Mouse (Mus musculus): Measurements from ENCODE around the gene Cers6.

Cers6 gene

GRCm38 (mm10) chr2:68971840-68972239 is 110.6 kb downstream of the Cers6 start:
- TF ChIP-seq NANOG (IDR thresholded peaks at IDR 0.05; ENCODE audit: borderline replicate concordance, low read length) = no peak
- no peak for TF ChIP-seq CTCF (conservative IDR thresholded peaks at IDR 0.05; ENCODE audit: low read length)
- no peak for TF ChIP-seq POU5F1 (IDR thresholded peaks at IDR 0.05; ENCODE audit: borderline replicate concordance, low read length)

GRCm38 (mm10) chr2:68973753-68974152 is 112.5 kb downstream of the Cers6 start:
- Histone ChIP-seq H3K9me3 (ENCODE audit: low read length) (peaks cover 7% of the 10 kb centered on the region), H3K36me3 (ENCODE audit: insufficient read depth, low read length) (no peaks in the 10 kb centered on the region), H3K27me3 (ENCODE audit: insufficient read depth, low read length) (no peaks in the 10 kb centered on the region), H3K4me1 (replicated peaks; ENCODE audit: low read depth, low read length) (no peaks in the 10 kb centered on the region), H3K4me3 (replicated peaks; ENCODE audit: low read length) (no peak overlapping the region)
- no peak for TF ChIP-seq CTCF (conservative IDR thresholded peaks at IDR 0.05; ENCODE audit: low read length)
- no peak for TF ChIP-seq NANOG (IDR thresholded peaks at IDR 0.05; ENCODE audit: borderline replicate concordance, low read length)
- no peak for TF ChIP-seq POU5F1 (IDR thresholded peaks at IDR 0.05; ENCODE audit: borderline replicate concordance, low read length)

More at GRCm38 (mm10) chr2:68971840-68972239, 110.6 kb downstream of the Cers6 start:
- Histone ChIP-seq H3K27me3 (ENCODE audit: insufficient read depth, low read length) (no peaks in the 10 kb centered on the region), H3K4me3 (replicated peaks; ENCODE audit: low read length) (no peak overlapping the region), H3K9me3 (ENCODE audit: low read length) (peaks cover 7% of the 10 kb centered on the region), H3K4me1 (replicated peaks; ENCODE audit: low read depth, low read length) (peaks cover 12% of the 10 kb centered on the region), H3K36me3 (ENCODE audit: insufficient read depth, low read length) (no peaks in the 10 kb centered on the region)

- TF ChIP-seq POU5F1 (IDR thresholded peaks at IDR 0.05; ENCODE audit: borderline replicate concordance, low read length) (no peak), CTCF (conservative IDR thresholded peaks at IDR 0.05; ENCODE audit: low read length) (no peak), NANOG (IDR thresholded peaks at IDR 0.05; ENCODE audit: borderline replicate concordance, low read length) (no peak)
- H3K36me3 ChIP-seq (ENCODE audit: insufficient read depth, low read length) = no peaks in the 10 kb centered on the region
- H3K4me3 ChIP-seq (replicated peaks; ENCODE audit: low read length) = no peak overlapping the region
- no peaks in the 10 kb centered on the region for H3K4me1 ChIP-seq (replicated peaks; ENCODE audit: low read depth, low read length)
- H3K9me3 ChIP-seq (ENCODE audit: low read length) = peaks cover under 1% of the 10 kb centered on the region
- no peaks in the 10 kb centered on the region for H3K27me3 ChIP-seq (ENCODE audit: insufficient read depth, low read length)
These were observed 114.0 kb downstream of the Cers6 start for GRCm38 (mm10) chr2:68975286-68975685.

GRCm38 (mm10) chr2:68975780-68976179 is 114.5 kb downstream of the Cers6 start:
- Histone ChIP-seq H3K4me1 (replicated peaks; ENCODE audit: low read depth, low read length) (no peaks in the 10 kb centered on the region), H3K36me3 (ENCODE audit: insufficient read depth, low read length) (no peaks in the 10 kb centered on the region), H3K9me3 (ENCODE audit: low read length) (no peaks in the 10 kb centered on the region), H3K27me3 (ENCODE audit: insufficient read depth, low read length) (no peaks in the 10 kb centered on the region), H3K4me3 (replicated peaks; ENCODE audit: low read length) (no peak overlapping the region)
- no peak for TF ChIP-seq POU5F1 (IDR thresholded peaks at IDR 0.05; ENCODE audit: borderline replicate concordance, low read length)
- TF ChIP-seq NANOG (IDR thresholded peaks at IDR 0.05; ENCODE audit: borderline replicate concordance, low read length) = no peak
- TF ChIP-seq CTCF (conservative IDR thresholded peaks at IDR 0.05; ENCODE audit: low read length) = no peak

- Histone ChIP-seq H3K27me3 (ENCODE audit: insufficient read depth, low read length) (no peaks in the 10 kb centered on the region), H3K4me1 (replicated peaks; ENCODE audit: low read depth, low read length) (no peaks in the 10 kb centered on the region), H3K4me3 (replicated peaks; ENCODE audit: low read length) (no peak overlapping the region), H3K36me3 (ENCODE audit: insufficient read depth, low read length) (no peaks in the 10 kb centered on the region), H3K9me3 (ENCODE audit: low read length) (no peaks in the 10 kb centered on the region)
- TF ChIP-seq CTCF (conservative IDR thresholded peaks at IDR 0.05; ENCODE audit: low read length) (no peak), POU5F1 (IDR thresholded peaks at IDR 0.05; ENCODE audit: borderline replicate concordance, low read length) (no peak), NANOG (IDR thresholded peaks at IDR 0.05; ENCODE audit: borderline replicate concordance, low read length) (no peak)
These were observed 117.0 kb downstream of the Cers6 start for GRCm38 (mm10) chr2:68978244-68978643.

- H3K4me3 ChIP-seq (replicated peaks; ENCODE audit: low read length) = no peak overlapping the region
- no peaks in the 10 kb centered on the region for H3K36me3 ChIP-seq (ENCODE audit: insufficient read depth, low read length)
- TF ChIP-seq POU5F1 (IDR thresholded peaks at IDR 0.05; ENCODE audit: borderline replicate concordance, low read length) = no peak
- no peak for TF ChIP-seq NANOG (IDR thresholded peaks at IDR 0.05; ENCODE audit: borderline replicate concordance, low read length)
- TF ChIP-seq CTCF (conservative IDR thresholded peaks at IDR 0.05; ENCODE audit: low read length) = no peak
- H3K4me1 ChIP-seq (replicated peaks; ENCODE audit: low read depth, low read length) = no peaks in the 10 kb centered on the region
- no peaks in the 10 kb centered on the region for H3K27me3 ChIP-seq (ENCODE audit: insufficient read depth, low read length)
- no peaks in the 10 kb centered on the region for H3K9me3 ChIP-seq (ENCODE audit: low read length)
These were observed 117.7 kb downstream of the Cers6 start for GRCm38 (mm10) chr2:68978660-68979604.

GRCm38 (mm10) chr2:68981302-68981701 is 120.1 kb downstream of the Cers6 start:
- Histone ChIP-seq H3K9me3 (ENCODE audit: low read length) (no peaks in the 10 kb centered on the region), H3K27me3 (ENCODE audit: insufficient read depth, low read length) (no peaks in the 10 kb centered on the region), H3K4me1 (replicated peaks; ENCODE audit: low read depth, low read length) (no peaks in the 10 kb centered on the region), H3K36me3 (ENCODE audit: insufficient read depth, low read length) (no peaks in the 10 kb centered on the region), H3K4me3 (replicated peaks; ENCODE audit: low read length) (no peak overlapping the region)
- TF ChIP-seq POU5F1 (IDR thresholded peaks at IDR 0.05; ENCODE audit: borderline replicate concordance, low read length) = no peak
- no peak for TF ChIP-seq NANOG (IDR thresholded peaks at IDR 0.05; ENCODE audit: borderline replicate concordance, low read length)
- TF ChIP-seq CTCF (conservative IDR thresholded peaks at IDR 0.05; ENCODE audit: low read length) = no peak

- Histone ChIP-seq H3K27me3 (ENCODE audit: insufficient read depth, low read length) (no peaks in the 10 kb centered on the region), H3K4me3 (replicated peaks; ENCODE audit: low read length) (no peak overlapping the region), H3K4me1 (replicated peaks; ENCODE audit: low read depth, low read length) (no peaks in the 10 kb centered on the region), H3K9me3 (ENCODE audit: low read length) (no peaks in the 10 kb centered on the region), H3K36me3 (ENCODE audit: insufficient read depth, low read length) (no peaks in the 10 kb centered on the region)
- TF ChIP-seq NANOG (IDR thresholded peaks at IDR 0.05; ENCODE audit: borderline replicate concordance, low read length) (no peak), CTCF (conservative IDR thresholded peaks at IDR 0.05; ENCODE audit: low read length) (no peak), POU5F1 (IDR thresholded peaks at IDR 0.05; ENCODE audit: borderline replicate concordance, low read length) (no peak)
These were observed 120.6 kb downstream of the Cers6 start for GRCm38 (mm10) chr2:68981756-68982409.

All from E14TG2a.4 (cell line).